Mouse (Mus musculus) CD4-positive, CD25-positive, alpha-beta regulatory T cell, adult 2 months (primary cell): ENCODE results near the gene Ubqln3.

Experiments used
- DNase-seq: peaks from one replicate; pipeline ENCODE4 v3.0.0-alpha.2; 2012; ENCODE audit warnings: low read depth, low spot score

The Ubqln3 gene

DNA sequence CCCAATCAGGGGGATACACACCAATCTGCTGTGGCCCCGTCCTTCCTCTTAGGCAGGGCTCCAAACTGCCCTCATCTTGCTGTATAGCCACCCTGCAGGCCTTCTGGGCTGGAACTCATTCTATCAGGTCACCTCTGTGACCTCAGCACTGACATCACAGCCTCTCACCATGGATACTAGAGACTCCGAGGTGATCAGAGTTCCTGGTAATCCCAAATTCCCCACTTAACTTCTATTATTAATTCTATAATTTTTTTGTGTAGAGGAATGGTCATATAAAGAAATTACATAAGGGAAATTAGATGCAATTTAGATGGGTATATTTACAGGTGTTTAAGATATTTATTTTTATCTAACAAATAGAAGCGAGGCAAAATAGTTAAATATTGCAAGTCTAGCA lies at the start of gene Ubqln3:
TSS of gene Ubqln3 (minus strand) at position 101 of the 400 bp plus-strand sequence.
- DNase-seq: no peak

GRCm38 (mm10) chr7:104191275-104191674 lies 48.2 kb upstream of the Ubqln3 start:
- peak; percentile 10 for DNase-seq

DNA sequence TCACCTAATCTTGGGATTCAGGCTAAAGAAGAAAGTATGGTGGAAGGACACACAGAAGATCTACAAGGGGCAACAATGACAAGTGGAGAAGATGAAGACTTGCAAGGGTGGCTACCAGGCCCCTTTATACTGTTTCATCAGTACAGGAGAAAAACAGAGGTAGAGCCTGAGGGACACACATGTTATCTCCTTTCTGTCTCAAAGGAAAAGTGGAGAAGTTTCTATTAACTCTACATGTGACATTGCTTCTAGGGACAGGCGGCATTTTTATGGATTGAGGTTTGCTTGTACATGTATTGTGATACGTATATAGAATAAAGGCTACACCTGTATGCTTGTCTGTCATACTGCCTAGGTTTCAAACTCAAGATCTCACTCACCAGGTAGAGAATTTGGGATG lies 40.2 kb upstream of the Ubqln3 start, which contains the start of gene Olfr648:
TSS of gene Olfr648 (minus strand) at position 101 of the 400 bp plus-strand sequence.
- DNase-seq: no peak

DNA sequence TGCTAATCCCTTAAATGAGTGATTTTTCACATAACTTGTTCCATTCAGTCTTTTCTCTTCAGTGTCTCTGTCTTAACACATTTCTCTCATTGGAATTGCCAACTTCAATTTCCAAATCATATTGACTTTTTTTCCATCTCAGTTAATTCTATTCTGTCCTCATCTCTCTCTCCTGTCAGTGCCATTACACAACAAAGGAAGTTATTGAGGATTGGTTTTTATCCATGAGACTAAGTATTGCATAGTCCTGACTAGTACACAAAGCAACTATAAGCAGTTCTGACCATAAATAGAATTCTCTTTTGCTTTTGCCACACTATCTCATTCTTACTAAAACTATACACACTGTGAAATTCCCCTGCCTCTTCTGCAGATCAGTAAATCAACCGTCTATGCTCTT lies 36.0 kb upstream of the Ubqln3 start:
- no peak for DNase-seq

- DNase-seq: no peak
Observed at GRCm38 (mm10) chr7:104178422-104179054, 35.5 kb upstream of the Ubqln3 start.

- DNase-seq: no peak
Observed at GRCm38 (mm10) chr7:104175085-104175484, 32.0 kb upstream of the Ubqln3 start.

- DNase-seq: peak; percentile 52
Observed at GRCm38 (mm10) chr7:104169634-104170204, 26.6 kb upstream of the Ubqln3 start.

- DNase-seq: peak; percentile 29
Observed at GRCm38 (mm10) chr7:104167105-104167504, 24.0 kb upstream of the Ubqln3 start.

DNA sequence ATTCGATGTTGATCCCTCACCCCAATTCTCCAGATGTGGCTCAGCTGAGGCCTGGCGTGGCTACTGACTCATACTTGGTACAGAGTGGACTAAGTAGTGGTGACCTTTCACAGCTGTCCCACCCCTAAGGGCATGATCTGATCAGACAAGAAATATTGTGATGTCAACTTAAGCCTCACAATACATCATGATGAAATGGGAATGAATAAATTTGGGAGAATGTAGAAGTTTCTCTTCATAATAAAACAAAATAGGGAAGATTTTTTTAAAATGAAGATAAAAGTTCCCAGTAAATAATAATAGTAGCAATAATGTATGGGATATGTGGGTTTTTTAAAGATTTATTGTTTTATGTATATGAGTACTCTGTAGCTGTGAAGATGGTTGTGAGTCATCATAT lies 7.4 kb upstream of the Ubqln3 start, which contains the start of gene Ubqlnl:
TSS of gene Ubqlnl (minus strand) at position 101 of the 400 bp plus-strand sequence.
- no peak for DNase-seq

DNA sequence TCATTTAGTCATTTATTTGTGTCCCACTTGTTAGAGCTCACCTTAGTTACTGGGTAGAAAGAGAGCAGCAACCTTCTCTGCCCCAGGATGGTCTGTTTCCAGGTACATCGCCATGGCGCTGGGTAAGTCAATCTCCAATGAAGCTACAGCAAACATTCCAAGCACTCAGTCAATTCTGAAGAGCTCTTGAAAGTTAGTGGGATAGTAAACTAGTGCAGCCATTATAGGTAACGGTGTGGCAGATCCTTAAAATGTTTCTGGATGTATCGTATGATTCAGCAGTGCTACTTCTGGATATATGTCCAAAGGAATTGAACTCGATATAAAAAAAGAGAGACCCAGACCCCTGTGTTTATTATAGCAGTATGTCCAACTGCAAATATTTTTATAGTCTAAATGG lies 5.8 kb downstream of the Ubqln3 start, which contains the start of gene Olfr643:
TSS of gene Olfr643 (minus strand) at position 101 of the 400 bp plus-strand sequence.
- DNase-seq: no peak

GRCm38 (mm10) chr7:104129726-104130125 lies 13.4 kb downstream of the Ubqln3 start, which contains the start of gene Ubqln5:
Ubqln5 (minus strand) TSS chr7:104129826.
- no peak for DNase-seq

GRCm38 (mm10) chr7:104104757-104104972 lies 38.4 kb downstream of the Ubqln3 start, which contains the start of gene Olfr646:
Olfr646 (plus strand) TSS chr7:104104873.
- DNase-seq: no peak

GRCm38 (mm10) chr7:104103913-104104756 lies 38.9 kb downstream of the Ubqln3 start:
- DNase-seq: no peak
